Mouse (Mus musculus) midbrain, embryonic 11.5 days (tissue): Measurements from ENCODE around the gene Gabrg2. TPM values are rescaled to one million over a fixed set of nuclear protein-coding genes. Genes with fewer than 3 reads are reported as not detected.

ENCODE experiments used
- ATAC-seq: fragments of 200-750 bp; cut with Nextera tagmentation; 2 replicates; pipeline ENCODE4 v1.8.0; 2017; ENCODE audit warnings: moderate TSS enrichment, moderate library complexity; ENCODE audit not compliant: low FRiP score
- DNase-seq: peaks from one replicate; pipeline ENCODE4 v3.0.0; 2015; ENCODE audit warnings: low spot score; ENCODE audit errors: missing footprints
- H3K27ac ChIP-seq: fragments of 300-500 bp; sonication (generic); 2 replicates; pipeline ENCODE4 v1.5.1; 2014; ENCODE audit warnings: low read depth, low read length
- H3K27me3 ChIP-seq: fragments of 300-500 bp; sonication (generic); 2 replicates; pipeline ENCODE4 v1.6.1; 2014; ENCODE audit warnings: mild to moderate bottlenecking, low read length, moderate library complexity, mixed read lengths; ENCODE audit not compliant: control insufficient read depth, insufficient read depth
- H3K36me3 ChIP-seq: fragments of 300-500 bp; sonication (generic); 2 replicates; pipeline ENCODE4 v1.6.1; 2014; ENCODE audit warnings: mild to moderate bottlenecking, low read length, moderate library complexity, mixed read lengths; ENCODE audit not compliant: control insufficient read depth, insufficient read depth
- H3K4me1 ChIP-seq: fragments of 300-500 bp; sonication (generic); 2 replicates; pipeline ENCODE4 v1.6.1; 2014; ENCODE audit warnings: low read length; ENCODE audit not compliant: control insufficient read depth, insufficient read depth
- H3K4me2 ChIP-seq: fragments of 300-500 bp; sonication (generic); 2 replicates; pipeline ENCODE4 v1.6.1; 2014; ENCODE audit warnings: mild to moderate bottlenecking, moderate library complexity
- H3K4me3 ChIP-seq: fragments of 300-500 bp; sonication (generic); 2 replicates; pipeline ENCODE4 v1.5.1; 2014; ENCODE audit warnings: low read depth, low read length
- H3K9ac ChIP-seq: fragments of 300-500 bp; sonication (generic); 2 replicates; pipeline ENCODE4 v1.6.1; 2014; ENCODE audit warnings: low read length
- H3K9me3 ChIP-seq: fragments of 300-500 bp; sonication (generic); 2 replicates; pipeline ENCODE4 v1.6.1; 2016; ENCODE audit warnings: low read length; ENCODE audit not compliant: control insufficient read depth
- WGBS: fragments of 180-500 bp; shearing (Covaris S2); extraction: QIAGEN DNeasy Blood & Tissue Kit; methylation state at CpG from one replicate; pipeline ENCODE4 v1.1.7; 2014; 5-methylcytosine and 5-hydroxymethylcytosine counted together
- polyA plus RNA-seq: library from polyadenylated mRNA; unstranded; fragments of >200 nt; fragmentation: Nextera tagmentation; extraction: Ambion mirVana; gene quantifications from 2 replicates; pipeline ENCODE4 v1.2.1, GENCODE M21; 2014

Gene Gabrg2
- 25.6 and 31.1 TPM in 2 replicates for polyA plus RNA-seq

DNA sequence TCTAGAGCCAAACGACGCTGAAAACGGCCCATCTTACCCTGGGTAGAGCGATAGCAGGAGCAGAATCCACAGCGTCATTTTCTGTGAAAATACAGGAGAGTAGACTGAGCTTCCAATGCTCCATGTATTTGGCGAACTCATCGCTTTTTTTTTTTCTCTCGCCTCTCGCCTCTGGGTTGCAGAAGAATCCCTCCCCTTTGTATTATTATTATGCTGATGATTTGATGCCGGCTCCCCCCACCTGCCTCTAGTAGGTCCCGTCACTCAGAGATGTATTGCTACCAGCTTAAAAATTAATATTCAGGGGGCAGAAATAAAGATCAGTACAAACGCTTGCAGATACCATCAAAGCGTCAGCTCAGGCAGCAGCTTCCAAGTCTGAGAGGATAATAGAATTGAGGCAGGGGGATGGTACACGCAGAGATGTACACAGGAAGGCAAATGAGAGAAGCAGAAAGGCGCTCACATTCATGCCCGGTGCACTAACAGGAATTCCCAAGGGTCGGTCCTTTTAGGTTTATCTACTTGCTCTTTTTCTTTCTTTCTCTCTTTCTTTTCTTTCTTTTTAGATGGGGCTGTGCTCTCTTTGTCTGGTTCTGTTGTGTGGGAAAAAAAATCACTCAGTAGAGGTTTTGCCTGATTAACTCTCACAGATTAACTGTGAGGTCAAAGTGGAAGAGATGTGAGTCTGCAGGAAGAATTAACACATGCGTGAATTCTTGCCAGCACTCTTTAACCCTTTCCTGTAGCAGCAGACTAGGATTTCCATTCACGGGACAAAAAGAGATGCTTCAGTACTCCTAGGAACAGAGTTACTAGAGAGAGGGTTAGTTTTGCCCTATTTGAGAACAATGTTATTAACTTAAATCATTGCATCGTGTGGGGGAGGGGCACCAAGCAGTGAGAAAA is at the start of gene Gabrg2:
TSS of gene Gabrg2 (minus strand) at position 668 of the 909 bp plus-strand sequence.
- 5% methylated on average over 20 of the region's 20 CpGs for WGBS
- peak within 1 kb of the TSS; percentile 62 for H3K9ac ChIP-seq

GRCm38 (mm10) chr11:42048201-42048600 is 47.5 kb upstream of the Gabrg2 start:
- Histone ChIP-seq H3K36me3 (no peaks in the 10 kb centered on the region), H3K4me2 (no peak overlapping the region), H3K4me3 (no peak overlapping the region), H3K27me3 (no peaks in the 10 kb centered on the region), H3K9me3 (no peaks in the 10 kb centered on the region), H3K27ac (no peak overlapping the region), H3K4me1 (no peaks in the 10 kb centered on the region), H3K9ac (no peak overlapping the region)
- no peak for ATAC-seq
- no peak for DNase-seq

More for the DNA sequence above, at the start of gene Gabrg2:
- Histone ChIP-seq H3K27ac (peak within 1 kb of the TSS; percentile 75), H3K9me3 (no peaks in the 10 kb centered on the region), H3K4me2 (peak within 1 kb of the TSS; percentile 61), H3K27me3 (no peaks in the 10 kb centered on the region), H3K36me3 (no peaks in the 10 kb centered on the region), H3K4me1 (no peaks in the 10 kb centered on the region), H3K4me3 (peak within 1 kb of the TSS; percentile 34)
- peak; percentile 89 for DNase-seq
- peak; percentile 88 for ATAC-seq

- Histone ChIP-seq H3K27ac (peak overlapping the region; percentile 75), H3K4me2 (peak overlapping the region; percentile 61), H3K4me3 (peak overlapping the region; percentile 34), H3K4me1 (no peaks in the 10 kb centered on the region), H3K9ac (peak overlapping the region; percentile 62), H3K36me3 (no peaks in the 10 kb centered on the region), H3K9me3 (no peaks in the 10 kb centered on the region), H3K27me3 (no peaks in the 10 kb centered on the region)
- peak; percentile 98 for DNase-seq
- ATAC-seq, result peak; percentile 66
- 3% methylated on average over 7 of the region's 7 CpGs for WGBS
These were observed 1.2 kb downstream of the Gabrg2 start for GRCm38 (mm10) chr11:41999468-41999881.

GRCm38 (mm10) chr11:41980152-41980551 is 20.5 kb downstream of the Gabrg2 start:
- DNase-seq (no peak), ATAC-seq (no peak)
- no peak overlapping the region for H3K9ac ChIP-seq
- no peaks in the 10 kb centered on the region for H3K4me1 ChIP-seq
- no peaks in the 10 kb centered on the region for H3K27me3 ChIP-seq
- no peak overlapping the region for H3K4me2 ChIP-seq
- WGBS, result 89% methylated on average over 6 of the region's 6 CpGs
- H3K36me3 ChIP-seq, result no peaks in the 10 kb centered on the region
- H3K4me3 ChIP-seq, result no peak overlapping the region
- no peaks in the 10 kb centered on the region for H3K9me3 ChIP-seq
- no peak overlapping the region for H3K27ac ChIP-seq

GRCm38 (mm10) chr11:41968595-41968994 is 32.1 kb downstream of the Gabrg2 start:
- Histone ChIP-seq H3K27me3 (no peaks in the 10 kb centered on the region), H3K27ac (no peak overlapping the region), H3K4me3 (no peak overlapping the region), H3K4me2 (no peak overlapping the region), H3K4me1 (no peaks in the 10 kb centered on the region), H3K36me3 (no peaks in the 10 kb centered on the region), H3K9me3 (no peaks in the 10 kb centered on the region), H3K9ac (no peak overlapping the region)
- DNase-seq (no peak), ATAC-seq (no peak)

- Histone ChIP-seq H3K36me3 (no peaks in the 10 kb centered on the region), H3K4me3 (no peak overlapping the region), H3K9me3 (no peaks in the 10 kb centered on the region), H3K4me1 (no peaks in the 10 kb centered on the region), H3K9ac (no peak overlapping the region), H3K27ac (no peak overlapping the region), H3K4me2 (no peak overlapping the region), H3K27me3 (no peaks in the 10 kb centered on the region)
- DNase-seq (no peak), ATAC-seq (no peak)
- 88% methylated on average over 8 of the region's 8 CpGs for WGBS
These were observed 38.0 kb downstream of the Gabrg2 start for GRCm38 (mm10) chr11:41962706-41963105.

DNA sequence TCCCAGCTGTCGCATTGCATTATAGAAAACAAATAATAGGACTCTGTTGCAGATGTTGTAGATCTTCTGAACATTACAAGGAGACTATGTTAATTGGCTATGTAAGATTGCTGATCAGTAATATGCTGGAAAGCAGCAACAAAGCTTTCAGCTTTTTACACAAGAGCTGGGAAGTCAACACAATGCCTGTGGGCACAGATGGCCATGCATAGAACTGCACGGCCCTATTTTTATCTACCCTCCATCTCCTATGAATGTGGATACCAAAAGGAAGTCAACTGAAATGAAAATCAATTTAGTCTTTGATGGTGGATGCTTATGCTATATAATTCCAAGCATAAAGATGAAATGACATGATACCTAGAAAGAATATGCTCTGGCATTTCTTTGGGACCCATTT is 47.1 kb downstream of the Gabrg2 start:
- Histone ChIP-seq H3K27me3 (no peaks in the 10 kb centered on the region), H3K36me3 (no peaks in the 10 kb centered on the region), H3K27ac (no peak overlapping the region), H3K9ac (no peak overlapping the region), H3K4me2 (no peak overlapping the region), H3K9me3 (no peaks in the 10 kb centered on the region), H3K4me3 (no peak overlapping the region), H3K4me1 (no peaks in the 10 kb centered on the region)
- WGBS, result 87% methylated on average over 2 of the region's 2 CpGs
- DNase-seq, result no peak
- ATAC-seq, result no peak

DNA sequence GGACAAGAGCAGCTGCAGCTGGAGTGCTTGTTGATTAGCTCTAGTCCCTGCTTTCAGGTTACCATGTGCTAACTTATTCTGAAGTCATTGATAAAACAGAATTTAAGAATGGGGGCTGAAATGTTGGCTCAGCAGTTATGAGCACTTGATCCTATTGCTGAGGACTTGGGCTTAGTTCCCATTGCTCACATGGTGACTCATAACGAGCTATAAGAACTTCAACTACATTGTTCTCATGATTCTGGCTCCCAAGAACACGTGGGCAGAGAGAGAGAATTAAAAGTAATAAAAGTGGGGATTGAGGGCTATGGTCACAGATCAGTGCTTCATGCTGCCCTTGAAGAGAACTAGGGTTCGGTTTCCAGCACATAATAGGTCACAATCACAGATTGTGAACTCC is 48.8 kb downstream of the Gabrg2 start:
- no peaks in the 10 kb centered on the region for H3K36me3 ChIP-seq
- no peak for DNase-seq
- no peak overlapping the region for H3K4me2 ChIP-seq
- H3K4me3 ChIP-seq, result no peak overlapping the region
- WGBS, result 64% methylated on average over 3 of the region's 3 CpGs
- H3K9ac ChIP-seq, result no peak overlapping the region
- no peak for ATAC-seq
- H3K9me3 ChIP-seq, result no peaks in the 10 kb centered on the region
- H3K4me1 ChIP-seq, result no peaks in the 10 kb centered on the region
- no peaks in the 10 kb centered on the region for H3K27me3 ChIP-seq
- H3K27ac ChIP-seq, result no peak overlapping the region

- Histone ChIP-seq H3K9ac (no peak overlapping the region), H3K9me3 (no peaks in the 10 kb centered on the region), H3K4me2 (no peak overlapping the region), H3K4me3 (no peak overlapping the region), H3K4me1 (no peaks in the 10 kb centered on the region), H3K27ac (no peak overlapping the region), H3K27me3 (no peaks in the 10 kb centered on the region), H3K36me3 (no peaks in the 10 kb centered on the region)
- WGBS, result 88% methylated on average over 5 of the region's 5 CpGs
- DNase-seq (no peak), ATAC-seq (no peak)
These were observed 55.2 kb downstream of the Gabrg2 start for GRCm38 (mm10) chr11:41945471-41945870.
